Mouse (Mus musculus): ENCODE data around the gene Lrch1.

The Lrch1 gene

DNA sequence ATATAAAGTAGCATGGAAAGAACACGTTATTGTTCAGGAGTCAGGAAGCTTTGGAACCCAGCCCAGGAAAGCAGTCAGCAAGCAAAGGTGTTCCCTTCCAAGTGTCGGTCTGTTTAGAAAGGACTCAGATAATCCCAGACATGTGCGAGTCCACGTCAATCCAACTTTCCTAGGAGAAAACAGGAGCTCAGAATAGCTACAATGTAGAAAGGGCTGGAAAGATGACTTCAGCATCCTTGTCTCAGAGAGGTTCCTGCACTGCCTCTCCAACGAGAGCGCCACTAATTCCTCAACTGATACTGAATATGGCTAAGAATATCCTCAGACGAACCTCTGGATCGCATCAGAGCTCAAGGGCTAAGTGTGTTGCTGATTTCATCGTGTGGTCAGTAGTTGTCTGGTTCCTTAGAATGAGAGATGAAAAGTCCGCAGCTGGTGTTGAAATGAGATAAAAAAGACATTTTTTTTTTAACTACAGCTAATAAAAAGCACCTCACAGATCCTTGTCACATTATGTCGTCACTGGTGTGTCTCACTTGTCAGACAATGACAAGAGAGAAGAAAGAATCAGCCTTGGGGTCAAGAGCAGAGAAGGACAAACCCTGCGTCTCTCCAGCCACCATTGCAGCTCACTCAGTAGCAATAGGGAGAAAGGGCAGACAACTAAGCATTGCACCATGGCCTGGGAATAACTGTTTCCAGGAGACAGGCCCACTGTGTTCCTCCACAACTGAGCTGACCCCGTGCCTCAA is 47.5 kb downstream of the Lrch1 start:
- ATAC-seq (ENCODE audit: insufficient number of reproducible peaks, low FRiP score, low TSS enrichment): no peak

- ATAC-seq (ENCODE audit: insufficient number of reproducible peaks, low FRiP score, low TSS enrichment): no peak
Measured at GRCm38 (mm10) chr14:74898939-74899338, 48.7 kb downstream of the Lrch1 start.

GRCm38 (mm10) chr14:74893693-74894092 is 54.0 kb downstream of the Lrch1 start:
- ATAC-seq (ENCODE audit: insufficient number of reproducible peaks, low FRiP score, low TSS enrichment): no peak

GRCm38 (mm10) chr14:74893085-74893648 is 54.5 kb downstream of the Lrch1 start:
- no peak for ATAC-seq (ENCODE audit: insufficient number of reproducible peaks, low FRiP score, low TSS enrichment)

GRCm38 (mm10) chr14:74889304-74889703 is 58.4 kb downstream of the Lrch1 start:
- no peak for ATAC-seq (ENCODE audit: insufficient number of reproducible peaks, low FRiP score, low TSS enrichment)

DNA sequence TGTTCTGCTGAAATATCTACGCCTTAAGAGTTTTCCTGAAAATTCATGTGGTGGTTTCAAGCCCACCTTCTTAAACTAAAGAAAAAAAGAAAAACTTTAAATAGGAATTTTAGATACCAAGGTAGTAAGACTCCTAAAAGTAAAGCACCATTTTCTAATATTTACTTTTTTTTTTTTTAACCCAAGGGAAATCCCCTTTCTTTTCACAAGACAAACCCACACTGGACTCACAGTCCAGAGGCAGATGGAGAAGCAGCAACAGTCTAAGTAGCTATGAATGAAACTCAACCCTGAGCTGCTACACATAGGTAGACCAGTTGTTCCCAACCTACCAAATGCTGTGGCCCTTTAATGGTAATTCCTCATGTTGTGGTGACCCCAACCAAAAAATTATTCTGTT is 59.6 kb downstream of the Lrch1 start:
- no peak for ATAC-seq (ENCODE audit: insufficient number of reproducible peaks, low FRiP score, low TSS enrichment)

DNA sequence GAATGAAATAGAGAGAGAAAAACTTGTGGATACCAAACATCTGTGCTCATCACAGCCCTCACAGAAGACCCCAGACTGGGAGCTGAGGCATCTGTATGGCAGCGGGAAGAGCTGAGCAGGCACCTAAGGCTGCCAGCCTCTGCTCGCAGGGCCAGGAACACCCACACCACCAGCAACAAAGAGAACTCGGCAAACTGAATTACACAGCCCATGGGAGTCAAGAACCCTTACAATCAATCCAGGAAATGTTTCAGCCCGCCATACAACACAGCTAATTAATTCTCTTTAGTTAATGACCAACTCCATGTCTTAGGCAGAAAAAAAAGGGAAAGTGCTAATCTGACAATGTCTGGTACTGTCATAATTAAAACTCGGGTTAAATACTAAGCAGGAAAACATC is 61.2 kb downstream of the Lrch1 start:
- no peak for ATAC-seq (ENCODE audit: insufficient number of reproducible peaks, low FRiP score, low TSS enrichment)

GRCm38 (mm10) chr14:74884920-74885319 is 62.8 kb downstream of the Lrch1 start:
- no peak for ATAC-seq (ENCODE audit: insufficient number of reproducible peaks, low FRiP score, low TSS enrichment)

DNA sequence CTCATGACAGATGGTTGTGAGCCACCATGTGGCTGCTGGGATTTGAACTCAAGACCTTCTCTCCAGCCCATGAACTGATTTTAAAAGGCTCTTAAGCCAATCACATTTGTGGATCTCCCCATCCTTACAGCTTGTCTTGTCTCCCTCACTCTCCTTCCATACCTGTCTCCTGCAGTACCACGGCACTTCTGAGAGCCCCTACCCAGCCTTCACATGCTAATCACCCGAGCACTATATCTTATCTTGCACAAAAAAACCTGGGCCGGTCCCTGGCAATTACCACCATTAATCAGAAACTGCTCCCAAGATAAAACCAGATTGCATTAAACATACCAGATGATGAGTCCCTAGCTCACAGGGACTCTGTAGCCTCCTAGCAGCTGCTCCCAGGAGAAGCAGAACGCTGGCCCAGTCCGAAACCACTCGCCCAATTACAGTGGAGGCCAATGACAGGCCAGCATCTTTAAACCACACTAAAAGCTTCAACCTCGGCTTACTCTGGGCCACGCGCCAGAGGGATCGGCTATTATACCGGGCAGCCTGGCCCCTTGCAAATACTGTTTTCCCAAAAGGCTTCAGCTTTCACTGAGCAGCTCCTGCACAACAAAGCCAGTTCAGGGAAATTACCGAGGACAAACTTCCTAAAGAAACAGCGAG is 63.5 kb downstream of the Lrch1 start:
- 0 out of 2 replicates have a peak, but pooled peaks have one; percentile 50 for ATAC-seq (ENCODE audit: insufficient number of reproducible peaks, low FRiP score, low TSS enrichment)

DNA sequence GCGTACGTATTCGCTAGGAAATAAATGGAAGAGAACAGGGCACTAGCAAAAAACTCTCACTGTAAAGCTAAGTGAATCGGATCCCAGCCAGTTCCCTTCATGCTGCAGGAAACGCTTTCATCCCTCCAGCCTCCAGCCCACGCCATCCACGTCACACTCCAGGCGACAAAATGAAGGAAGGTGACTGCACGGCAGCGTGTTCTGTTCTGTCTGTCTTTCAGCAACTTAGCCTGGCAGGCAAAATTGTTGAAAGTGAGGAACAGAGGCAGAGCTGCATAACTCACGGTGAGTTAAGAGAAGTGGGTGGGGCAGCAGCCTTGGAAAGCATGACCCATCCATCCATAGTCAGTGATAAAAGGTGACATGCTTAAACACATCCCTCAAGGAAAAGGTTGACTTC is 64.5 kb downstream of the Lrch1 start:
- ATAC-seq (ENCODE audit: insufficient number of reproducible peaks, low FRiP score, low TSS enrichment): no peak

- ATAC-seq (ENCODE audit: insufficient number of reproducible peaks, low FRiP score, low TSS enrichment): no peak
Measured at GRCm38 (mm10) chr14:74882754-74883153, 64.9 kb downstream of the Lrch1 start.

DNA sequence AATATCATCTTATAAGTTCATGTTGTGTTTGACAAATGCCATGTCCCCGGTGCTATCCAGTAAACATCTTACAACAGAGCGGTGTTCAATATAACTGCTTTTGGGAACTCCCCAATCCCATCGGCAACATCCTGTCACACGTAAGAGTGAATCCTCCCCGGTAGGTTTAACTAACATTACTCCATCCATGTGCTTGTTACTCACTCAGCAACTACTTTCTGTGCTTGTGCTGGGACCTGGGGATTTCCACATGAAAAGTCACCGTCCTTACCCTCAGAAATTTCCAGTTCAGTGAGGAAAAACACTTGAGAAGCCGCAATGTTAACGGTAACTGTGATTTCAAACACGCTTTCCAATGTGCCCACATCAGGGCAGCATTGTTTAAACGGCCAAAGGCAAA is 66.8 kb downstream of the Lrch1 start:
- no peak for ATAC-seq (ENCODE audit: insufficient number of reproducible peaks, low FRiP score, low TSS enrichment)

DNA sequence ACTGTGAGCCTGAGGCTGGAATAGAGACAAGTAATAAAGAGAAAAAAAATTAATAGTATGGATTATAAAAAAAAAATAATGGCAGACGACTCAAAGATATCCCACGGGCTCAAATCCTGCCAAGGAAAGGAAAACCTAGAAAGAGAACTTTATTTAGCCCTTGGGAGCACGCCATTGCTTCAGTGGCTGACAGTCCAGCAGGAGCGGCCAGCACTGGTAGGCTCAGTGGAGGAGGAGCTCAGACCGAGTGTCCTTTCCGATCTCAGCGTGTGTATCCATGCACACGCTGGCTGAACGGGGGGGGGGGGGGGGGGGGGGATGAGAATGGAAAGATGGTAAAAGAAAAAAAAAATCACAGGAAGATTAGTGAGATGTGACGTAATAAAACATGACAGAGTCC is 68.2 kb downstream of the Lrch1 start:
- ATAC-seq (ENCODE audit: insufficient number of reproducible peaks, low FRiP score, low TSS enrichment): no peak; the same call in 1 of the 2 replicates

GRCm38 (mm10) chr14:74877287-74877686 is 70.4 kb downstream of the Lrch1 start:
- no peak for ATAC-seq (ENCODE audit: insufficient number of reproducible peaks, low FRiP score, low TSS enrichment)

DNA sequence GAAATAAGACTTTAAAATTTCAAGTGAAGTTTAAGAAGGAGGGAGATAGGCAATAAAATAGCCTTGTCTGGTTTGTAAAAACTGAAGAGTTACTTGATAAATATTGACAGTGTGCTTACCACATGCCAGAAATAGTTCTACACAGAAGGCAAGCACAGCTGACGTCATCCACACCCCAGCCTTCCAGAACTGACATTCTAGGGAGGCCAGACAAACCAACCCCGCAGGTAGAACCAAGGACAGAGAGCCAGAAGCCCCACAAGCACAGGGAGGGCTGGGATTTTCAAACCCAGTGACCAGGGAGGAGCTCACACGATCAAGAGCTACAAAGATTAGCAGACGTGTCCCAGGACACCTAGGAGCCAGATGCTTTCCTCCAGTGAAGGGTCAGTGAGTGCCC is 76.5 kb downstream of the Lrch1 start:
- no peak for ATAC-seq (ENCODE audit: insufficient number of reproducible peaks, low FRiP score, low TSS enrichment)

- no peak for ATAC-seq (ENCODE audit: insufficient number of reproducible peaks, low FRiP score, low TSS enrichment)
Measured at GRCm38 (mm10) chr14:74868902-74869230, 78.8 kb downstream of the Lrch1 start.

GRCm38 (mm10) chr14:74868188-74868901 is 79.3 kb downstream of the Lrch1 start:
- no peak for ATAC-seq (ENCODE audit: insufficient number of reproducible peaks, low FRiP score, low TSS enrichment)

DNA sequence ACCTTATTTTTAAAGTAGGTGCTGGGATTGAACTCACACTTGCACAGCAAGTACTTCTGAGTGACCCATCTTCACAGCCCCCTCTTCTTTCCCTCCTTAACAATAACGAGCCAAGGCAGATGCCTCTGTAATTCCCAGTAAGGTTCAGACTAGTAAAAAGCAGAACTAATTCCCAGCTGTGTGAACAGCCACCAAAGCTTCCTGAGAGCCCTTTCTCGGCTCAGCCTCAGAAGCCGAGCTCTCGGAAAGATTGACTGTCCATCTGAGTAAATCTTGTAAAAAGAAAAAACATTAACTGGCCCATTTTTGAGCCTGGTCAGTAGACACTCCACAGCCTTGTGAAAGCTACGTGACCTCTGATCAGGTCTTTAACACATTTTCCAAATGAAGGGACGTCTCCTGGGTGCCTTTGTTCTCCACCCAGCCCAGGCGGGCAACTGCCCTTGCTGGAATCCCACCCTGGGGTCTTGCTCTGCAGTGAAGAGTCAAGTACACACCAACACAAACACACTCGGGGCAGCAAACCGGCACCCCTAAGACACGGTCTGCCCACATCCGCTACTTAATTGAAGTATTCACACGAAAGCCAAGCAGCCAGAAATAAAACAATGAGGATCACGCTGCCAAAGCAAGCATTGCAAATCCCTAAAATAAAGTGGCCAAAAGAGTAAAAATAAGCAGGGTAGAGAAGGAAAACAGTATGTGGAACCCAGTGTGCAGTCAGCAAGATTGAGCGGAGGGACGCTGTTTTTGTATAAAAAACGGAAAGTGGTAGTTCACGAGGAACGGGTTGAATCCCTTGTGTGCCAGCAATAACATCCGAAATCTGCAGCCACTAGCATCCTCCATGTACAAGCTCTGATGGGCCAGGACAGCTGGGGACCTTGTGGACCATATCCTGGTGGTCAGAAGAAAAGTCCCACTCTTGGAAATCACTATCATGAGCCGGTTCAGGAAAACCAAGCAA is 80.3 kb downstream of the Lrch1 start:
- ATAC-seq (ENCODE audit: insufficient number of reproducible peaks, low FRiP score, low TSS enrichment): no peak

- ATAC-seq (ENCODE audit: insufficient number of reproducible peaks, low FRiP score, low TSS enrichment): no peak
Measured at GRCm38 (mm10) chr14:74865738-74866137, 81.9 kb downstream of the Lrch1 start.
